Comparison of ENCODE assay signal across 8 mouse cellular contexts in the genomic region with DNA sequence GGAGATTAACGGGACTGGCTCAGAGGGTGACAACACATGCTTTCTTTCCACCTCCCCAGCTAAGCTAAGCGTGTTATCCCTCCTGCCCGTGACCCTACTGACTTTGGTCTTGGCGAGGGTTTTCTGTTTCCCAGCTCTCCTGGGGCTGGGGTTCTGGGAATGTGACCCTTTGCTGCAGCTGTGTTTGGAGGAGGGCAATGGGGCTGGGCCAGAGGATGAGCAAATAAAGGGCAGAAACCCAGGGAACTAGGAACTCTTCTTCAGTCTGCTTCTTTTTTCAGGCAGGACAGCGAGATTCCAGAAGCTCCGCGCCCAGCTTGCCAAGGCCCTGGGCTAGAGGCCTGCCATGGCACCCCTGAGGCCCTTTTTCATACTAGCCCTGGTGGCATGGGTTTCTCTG. TPM values are rescaled to one million over a fixed set of nuclear protein-coding genes. Genes with fewer than 3 reads are reported as not detected.
DNase-seq lines count a peak whose midpoint lies in the region; ATAC-seq and TF ChIP-seq lines count a peak whose summit lies in the region.

A gene (plus strand): TSS at position 88 of the 400 bp plus-strand sequence.

- DNase-seq in cerebellum, adult 11-12 months = peak; percentile 43
- no peak for DNase-seq in cerebellum, postnatal 36 days
- DNase-seq in gastrocnemius, adult 2 months = peak; percentile 74
- DNase-seq in liver, postnatal 0 days = peak; percentile 55
- DNase-seq in ovary, adult 18-20 months (ENCODE audit: low spot score) = no peak
- no peak for DNase-seq in kidney, postnatal 14 days

- H3K27ac ChIP-seq in gastrocnemius, adult 2 months = peak within 1 kb of the TSS; percentile 66
- H3K27ac ChIP-seq in hindbrain, embryonic 16.5 days (ENCODE audit: low read depth, low read length) = peak within 1 kb of the TSS; percentile 93
- peak within 1 kb of the TSS; percentile 86 for H3K27ac ChIP-seq in liver, postnatal 0 days (ENCODE audit: low read depth)

- H3K27me3 ChIP-seq in E14TG2a.4 (ENCODE audit: insufficient read depth, low read length) = peaks cover 67% of the 10 kb centered on the region
- peaks cover 3% of the 10 kb centered on the region; the same call in 1 of the 2 replicates for H3K27me3 ChIP-seq in hindbrain, embryonic 16.5 days (replicated peaks; ENCODE audit: control insufficient read depth, insufficient read depth, low read length)
- peaks cover 28% of the 10 kb centered on the region for H3K27me3 ChIP-seq in liver, postnatal 0 days (ENCODE audit: insufficient read depth, low read length)

- 51% methylated on average over 7 of the region's 7 CpGs for WGBS in hindbrain, embryonic 16.5 days
- WGBS in liver, postnatal 0 days (ENCODE audit: insufficient replicate concordance) = 42% methylated on average over 7 of the region's 7 CpGs

- TF ChIP-seq CTCF in E14TG2a.4 (conservative IDR thresholded peaks at IDR 0.05; ENCODE audit: low read length) = no peak
- TF ChIP-seq CTCF in gastrocnemius, adult 2 months (IDR thresholded peaks at IDR 0.05) = no peak
- no peak for TF ChIP-seq CTCF in liver, postnatal 0 days (IDR thresholded peaks at IDR 0.05; ENCODE audit: low read depth)

- ATAC-seq in hindbrain, embryonic 16.5 days = no peak
- peak; percentile 46 for ATAC-seq in liver, postnatal 0 days

- TF ChIP-seq EP300 in liver, postnatal 0 days (IDR thresholded peaks at IDR 0.05; ENCODE audit: low read depth) = no peak

- peaks cover 42% of the 10 kb centered on the region for H3K4me1 ChIP-seq in E14TG2a.4 (replicated peaks; ENCODE audit: low read depth, low read length)
- H3K4me1 ChIP-seq in hindbrain, embryonic 16.5 days (ENCODE audit: control insufficient read depth, insufficient read depth, low read depth, low read length) = peaks cover 15% of the 10 kb centered on the region
- H3K4me1 ChIP-seq in liver, postnatal 0 days (ENCODE audit: insufficient read depth) = peaks cover 23% of the 10 kb centered on the region

- H3K36me3 ChIP-seq in E14TG2a.4 (ENCODE audit: insufficient read depth, low read length) = peaks cover 8% of the 10 kb centered on the region; the same call in 1 of the 2 replicates
- H3K36me3 ChIP-seq in hindbrain, embryonic 16.5 days (ENCODE audit: control insufficient read depth, insufficient read depth, low read length) = no peaks in the 10 kb centered on the region
- no peaks in the 10 kb centered on the region for H3K36me3 ChIP-seq in liver, postnatal 0 days (replicated peaks; ENCODE audit: insufficient read depth, low read length)

- H3K4me2 ChIP-seq in hindbrain, embryonic 16.5 days (ENCODE audit: low read length) = peak within 1 kb of the TSS; percentile 73
- H3K4me2 ChIP-seq in liver, postnatal 0 days (ENCODE audit: low read depth, low read length) = peak within 1 kb of the TSS; percentile 78

- intact Hi-C loops in gastrocnemius, adult 2 months (cut with DNase I) = no loop called here

- H3K4me3 ChIP-seq in E14TG2a.4 (replicated peaks; ENCODE audit: low read length) = peak within 1 kb of the TSS; percentile 85
- H3K4me3 ChIP-seq in gastrocnemius, adult 2 months = peak within 1 kb of the TSS; percentile 81
- H3K4me3 ChIP-seq in hindbrain, embryonic 16.5 days (ENCODE audit: low read length) = peak within 1 kb of the TSS; percentile 80
- peak within 1 kb of the TSS; percentile 53 for H3K4me3 ChIP-seq in liver, postnatal 0 days (ENCODE audit: low read depth, low read length)

- H3K9ac ChIP-seq in hindbrain, embryonic 16.5 days (ENCODE audit: low read depth, low read length) = peak within 1 kb of the TSS; percentile 86
- H3K9ac ChIP-seq in liver, postnatal 0 days (replicated peaks) = peak within 1 kb of the TSS; percentile 59

- H3K9me3 ChIP-seq in E14TG2a.4 (ENCODE audit: low read length) = no peaks in the 10 kb centered on the region
- H3K9me3 ChIP-seq in hindbrain, embryonic 16.5 days (ENCODE audit: control insufficient read depth, low read length) = no peaks in the 10 kb centered on the region
- no peaks in the 10 kb centered on the region for H3K9me3 ChIP-seq in liver, postnatal 0 days (ENCODE audit: low read length)

RNA-seq across cellular contexts. Expression of the gene that starts here (rescaled TPM):
- total RNA-seq in gastrocnemius, adult 2 months (2021) = 10 to 100 TPM; 11.7 to 14.5 TPM
- polyA plus RNA-seq in hindbrain, embryonic 16.5 days (2015; fragmentation: Nextera tagmentation; extraction: Ambion mirVana) = 150 and 176 TPM in 2 replicates
- polyA plus RNA-seq in liver, postnatal 0 days (2015; fragmentation: Nextera tagmentation; extraction: Ambion mirVana) = 2,013 and 2,040 TPM in 2 replicates

Comparison
In these comparisons a context has a peak if more than half of its experiments do, and no peak if none do; other contexts are left out.
1. RNA of the gene that starts here (polyA plus RNA-seq): 2,013 to 2,040 TPM in liver, postnatal 0 days; 150 to 176 TPM in hindbrain, embryonic 16.5 days; every median in the first group is over 10 times any median in the second.
2. DNase-seq: peak in cerebellum, adult 11-12 months (single experiment), gastrocnemius, adult 2 months (single experiment) and liver, postnatal 0 days (single experiment); none in cerebellum, postnatal 36 days (0 of 2), ovary, adult 18-20 months (single experiment) and kidney, postnatal 14 days (single experiment).
3. Peak in every context shown above with its lines, with median percentiles within 50 percentile points of each other: H3K4me3 ChIP-seq and H3K27ac ChIP-seq.